9 mouse cellular contexts compared by ENCODE assay signal in genomic region chr8:120485551-120486476, GRCm38 (mm10).
A peak's percentile ranks its signal among the peaks of the same experiment; 100 is the strongest.
DNase-seq lines count a peak whose midpoint lies in the region; ATAC-seq and TF ChIP-seq lines count a peak whose summit lies in the region.
"Had no signal": no experiment of that assay in that cellular context is flagged by ENCODE, and none has a peak within 500 bp of the region (broad histone marks: within the 10 kb centered on the region; RNA-seq: fewer than 3 reads in every experiment).

No protein-coding gene starts in this region.

- no peaks in the 10 kb centered on the region for H3K36me3 ChIP-seq in embryonic facial prominence, embryonic 12.5 days
- H3K36me3 ChIP-seq in intestine, postnatal 0 days (ENCODE audit: control insufficient read depth, insufficient read depth) = no peaks in the 10 kb centered on the region
- no peaks in the 10 kb centered on the region for H3K36me3 ChIP-seq in neural tube, embryonic 14.5 days (ENCODE audit: control insufficient read depth, insufficient read depth, low read length)
- H3K36me3 ChIP-seq in thymus, adult 2 months (ENCODE audit: control insufficient read depth, insufficient read depth, low read length) = no peaks in the 10 kb centered on the region

- peaks cover 20% of the 10 kb centered on the region for H3K27me3 ChIP-seq in embryonic facial prominence, embryonic 12.5 days
- no peaks in the 10 kb centered on the region for H3K27me3 ChIP-seq in intestine, postnatal 0 days (replicated peaks; ENCODE audit: control insufficient read depth, insufficient read depth, low read length)
- H3K27me3 ChIP-seq in neural tube, embryonic 14.5 days (ENCODE audit: control insufficient read depth, insufficient read depth, low read length) = no peaks in the 10 kb centered on the region
- no peaks in the 10 kb centered on the region for H3K27me3 ChIP-seq in thymus, adult 2 months (ENCODE audit: control insufficient read depth, insufficient read depth, low read length)

- no peak for TF ChIP-seq POLR2A in thymus, adult 2 months (IDR thresholded peaks at IDR 0.05; ENCODE audit: control insufficient read depth, extremely low read depth, insufficient read depth, low read length, poor library complexity)

- WGBS in embryonic facial prominence, embryonic 12.5 days = 19% methylated on average over 21 of the region's 21 CpGs
- 48% methylated on average over 21 of the region's 21 CpGs for WGBS in intestine, postnatal 0 days
- WGBS in neural tube, embryonic 14.5 days = 15% methylated on average over 21 of the region's 21 CpGs
- WGBS in thymus, adult 2 months = 78% methylated on average over 21 of the region's 21 CpGs

- no peak for ATAC-seq in embryonic facial prominence, embryonic 12.5 days (ENCODE audit: insufficient number of reproducible peaks, insufficient read depth, low FRiP score, low TSS enrichment)
- no peak for ATAC-seq in intestine, postnatal 0 days
- no peak for ATAC-seq in neural tube, embryonic 14.5 days (ENCODE audit: low read depth)

- peaks cover 52% of the 10 kb centered on the region for H3K4me1 ChIP-seq in embryonic facial prominence, embryonic 12.5 days
- no peaks in the 10 kb centered on the region; the same call in 1 of the 2 replicates for H3K4me1 ChIP-seq in intestine, postnatal 0 days (replicated peaks; ENCODE audit: control insufficient read depth, insufficient read depth, low read length)
- H3K4me1 ChIP-seq in neural tube, embryonic 14.5 days (ENCODE audit: control insufficient read depth, insufficient read depth, low read length) = peaks cover 42% of the 10 kb centered on the region
- H3K4me1 ChIP-seq in thymus, adult 2 months (replicated peaks; ENCODE audit: control insufficient read depth, insufficient read depth, low read length) = peaks cover 47% of the 10 kb centered on the region

- peak overlapping the region; percentile 67 for H3K4me3 ChIP-seq in layer of hippocampus, adult 2 months
- 0 out of 2 replicates have a peak overlapping the region, but pooled peaks have one; percentile 70 for H3K4me3 ChIP-seq in embryonic facial prominence, embryonic 12.5 days
- H3K4me3 ChIP-seq in intestine, postnatal 0 days (ENCODE audit: low read depth, low read length) = no peak overlapping the region; the same call in 1 of the 2 replicates
- H3K4me3 ChIP-seq in neural tube, embryonic 14.5 days (ENCODE audit: low read depth, low read length) = peak overlapping the region; percentile 57
- no peak overlapping the region for H3K4me3 ChIP-seq in thymus, adult 2 months (ENCODE audit: control insufficient read depth, insufficient read depth, low read length)

- peak overlapping the region; percentile 100 for H3K27ac ChIP-seq in layer of hippocampus, adult 2 months
- H3K27ac ChIP-seq in embryonic facial prominence, embryonic 12.5 days = 0 out of 2 replicates have a peak overlapping the region, but pooled peaks have one; percentile 91
- no peak overlapping the region for H3K27ac ChIP-seq in intestine, postnatal 0 days (ENCODE audit: low read depth, low read length)
- peak overlapping the region; percentile 99 for H3K27ac ChIP-seq in neural tube, embryonic 14.5 days (ENCODE audit: low read depth, low read length)
- H3K27ac ChIP-seq in thymus, adult 2 months (ENCODE audit: control insufficient read depth, insufficient read depth, low read length) = no peak overlapping the region

- no peak for DNase-seq in layer of hippocampus, adult 2 months (ENCODE audit: low spot score in 2 of 2)
- DNase-seq in layer of hippocampus, adult 9-11 months = no peak
- DNase-seq in thymus, adult 2 months = no peak
- no peak for DNase-seq in cerebellum, adult 9-11 months
- DNase-seq in cerebellum, adult 9-10 months = no peak
- DNase-seq: kidney, adult 2 months had no signal

- peak overlapping the region; percentile 98 for H3K4me2 ChIP-seq in embryonic facial prominence, embryonic 12.5 days (replicated peaks)
- peak overlapping the region; percentile 91 for H3K4me2 ChIP-seq in intestine, postnatal 0 days (replicated peaks; ENCODE audit: low read depth)
- H3K4me2 ChIP-seq in neural tube, embryonic 14.5 days (ENCODE audit: low read depth, low read length) = peak overlapping the region; percentile 94

- TF ChIP-seq CTCF in layer of hippocampus, adult 2 months (conservative IDR thresholded peaks at IDR 0.05) = no peak
- no peak for TF ChIP-seq CTCF in intestine, postnatal 0 days (IDR thresholded peaks at IDR 0.05; ENCODE audit: low read depth)
- no peak for TF ChIP-seq CTCF in thymus, adult 2 months (IDR thresholded peaks at IDR 0.05; ENCODE audit: borderline replicate concordance, control insufficient read depth, extremely low read depth, insufficient read depth, low read length, poor library complexity)

- no peaks in the 10 kb centered on the region for H3K9me3 ChIP-seq in embryonic facial prominence, embryonic 12.5 days
- H3K9me3 ChIP-seq in intestine, postnatal 0 days (ENCODE audit: control insufficient read depth) = no peaks in the 10 kb centered on the region
- no peaks in the 10 kb centered on the region for H3K9me3 ChIP-seq in neural tube, embryonic 14.5 days (ENCODE audit: control insufficient read depth, low read length)

- no peak overlapping the region for H3K9ac ChIP-seq in embryonic facial prominence, embryonic 12.5 days
- H3K9ac ChIP-seq in intestine, postnatal 0 days (ENCODE audit: low read depth, low read length) = no peak overlapping the region
- H3K9ac ChIP-seq in neural tube, embryonic 14.5 days (replicated peaks; ENCODE audit: low read depth, low read length) = peak overlapping the region; percentile 76; the same call in 1 of the 2 replicates

Comparison
In these comparisons a context has a peak if more than half of its experiments do, and no peak if none do; other contexts are left out.
1. H3K27ac ChIP-seq: peak in layer of hippocampus, adult 2 months (single experiment), embryonic facial prominence, embryonic 12.5 days (single experiment) and neural tube, embryonic 14.5 days (single experiment); none in intestine, postnatal 0 days (single experiment) and thymus, adult 2 months (single experiment).
2. H3K4me3 ChIP-seq: peak in layer of hippocampus, adult 2 months (single experiment), embryonic facial prominence, embryonic 12.5 days (single experiment) and neural tube, embryonic 14.5 days (single experiment); none in intestine, postnatal 0 days (single experiment) and thymus, adult 2 months (single experiment).
3. Peak in every context shown above with its lines, with median percentiles within 50 percentile points of each other: H3K4me2 ChIP-seq.